Mouse (Mus musculus) erythroblast, embryonic 14.5 days (primary cell): ENCODE measurements around the gene Xlr5a.
"Not testable (repeated sequence)": the region's sequence is repeated elsewhere in the genome, so short reads cannot be mapped to it uniquely, and the experiment has no call there.

Experiments used
- GATA1 ChIP-seq: IDR thresholded peaks from 2 replicates; pipeline ENCODE4 v1.6.1; 2012; ENCODE audit warnings: low read length, inconsistent platforms, mixed read lengths
- TAL1 ChIP-seq: IDR thresholded peaks from 3 replicates; pipeline ENCODE4 v1.6.1; 2012; ENCODE audit warnings: low read length, inconsistent platforms, mixed read lengths

GRCm38 (mm10) chrX:73176889-73177288 is 115.9 kb downstream of the Xlr5a start, which contains the start of gene Spin2d:
- not testable (repeated sequence) for TF ChIP-seq GATA1, TAL1
